Mouse (Mus musculus): ENCODE measurements around the gene Eif3f. TPM values are rescaled to one million over a fixed set of nuclear protein-coding genes. Genes with fewer than 3 reads are reported as not detected.
A peak's percentile ranks its signal among the peaks of the same experiment; 100 is the strongest.

Gene Eif3f
- polyA plus RNA-seq (2012; rRNA removed): 161 and 309 TPM in 2 replicates

DNA sequence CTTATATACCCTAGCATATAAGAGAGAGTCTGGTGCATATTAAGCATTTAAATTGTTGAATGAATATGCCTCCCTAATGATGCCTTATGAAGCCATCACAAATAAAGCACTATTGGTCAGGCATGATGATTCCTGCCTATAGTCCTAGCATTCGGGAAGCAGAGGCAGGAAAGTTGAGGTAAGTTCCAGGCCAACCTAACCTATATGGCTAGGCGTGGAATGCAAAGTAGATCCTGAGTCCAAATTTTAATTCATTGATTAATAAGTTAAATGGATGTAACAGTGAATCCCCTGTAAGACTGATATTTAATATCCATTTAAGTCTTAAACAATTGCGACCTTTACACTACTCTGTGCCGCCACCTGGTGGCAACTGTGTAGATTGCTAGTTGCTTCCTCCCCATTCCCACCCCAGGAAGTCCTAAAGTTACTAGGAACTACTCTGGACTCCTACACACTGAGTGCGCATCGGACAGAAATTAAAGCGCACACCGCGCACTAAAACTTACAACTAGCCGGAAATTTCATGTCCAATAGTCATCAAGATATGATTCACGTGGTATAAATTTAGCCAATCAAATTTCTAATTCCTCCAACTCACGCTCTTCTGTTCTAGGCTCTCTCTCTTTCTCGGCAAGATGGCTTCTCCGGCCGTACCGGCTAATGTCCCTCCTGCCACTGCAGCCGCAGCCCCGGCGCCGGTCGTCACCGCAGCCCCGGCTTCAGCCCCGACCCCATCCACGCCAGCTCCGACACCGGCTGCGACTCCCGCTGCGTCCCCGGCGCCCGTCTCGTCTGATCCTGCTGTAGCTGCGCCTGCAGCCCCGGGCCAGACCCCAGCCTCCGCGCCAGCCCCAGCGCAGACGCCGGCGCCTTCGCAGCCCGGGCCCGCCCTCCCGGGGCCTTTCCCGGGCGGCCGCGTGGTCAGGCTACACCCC lies at the start of gene Eif3f:
Gene Eif3f, plus strand, starts transcription at position 624 of the 938 bp plus-strand sequence.
- peak within 1 kb of the TSS; percentile 100 for H3K4me3 ChIP-seq (ENCODE audit: control insufficient read depth, insufficient read depth, low read length)
- H3K27me3 ChIP-seq (ENCODE audit: control insufficient read depth, insufficient read depth, low read length): no peaks in the 10 kb centered on the region
- TF ChIP-seq CTCF (IDR thresholded peaks at IDR 0.05; ENCODE audit: borderline replicate concordance, control insufficient read depth, extremely low read depth, insufficient read depth, low read length, poor library complexity) (no peak), POLR2A (IDR thresholded peaks at IDR 0.05; ENCODE audit: control insufficient read depth, extremely low read depth, insufficient read depth, low read length, poor library complexity) (peak; percentile 53; the same call in 1 of the 2 replicates)
- H3K4me1 ChIP-seq (replicated peaks; ENCODE audit: control insufficient read depth, insufficient read depth, low read length): peaks cover 11% of the 10 kb centered on the region
- peak; percentile 93 for DNase-seq
- no peak within 1 kb of the TSS; the same call in 1 of the 2 replicates for H3K27ac ChIP-seq (ENCODE audit: control insufficient read depth, insufficient read depth, low read length)
- WGBS: 2% methylated on average over 50 of the region's 50 CpGs
- H3K36me3 ChIP-seq (ENCODE audit: control insufficient read depth, insufficient read depth, low read length): peaks cover 13% of the 10 kb centered on the region

GRCm38 (mm10) chr7:108884906-108885305 lies 49.3 kb upstream of the Eif3f start, which contains the start of gene Olfr518:
Olfr518 (minus strand) TSS chr7:108885006.
- 82% methylated on average over 4 of the region's 4 CpGs for WGBS
- no peak within 1 kb of the TSS for H3K27ac ChIP-seq (ENCODE audit: control insufficient read depth, insufficient read depth, low read length)
- H3K4me1 ChIP-seq (replicated peaks; ENCODE audit: control insufficient read depth, insufficient read depth, low read length): no peaks in the 10 kb centered on the region
- no peaks in the 10 kb centered on the region for H3K36me3 ChIP-seq (ENCODE audit: control insufficient read depth, insufficient read depth, low read length)
- H3K4me3 ChIP-seq (ENCODE audit: control insufficient read depth, insufficient read depth, low read length): no peak within 1 kb of the TSS
- DNase-seq: no peak
- no peak for TF ChIP-seq POLR2A (IDR thresholded peaks at IDR 0.05; ENCODE audit: control insufficient read depth, extremely low read depth, insufficient read depth, low read length, poor library complexity)
- no peaks in the 10 kb centered on the region for H3K27me3 ChIP-seq (ENCODE audit: control insufficient read depth, insufficient read depth, low read length)

- no peak for DNase-seq
- H3K36me3 ChIP-seq (ENCODE audit: control insufficient read depth, insufficient read depth, low read length): no peaks in the 10 kb centered on the region
- 93% methylated on average over 5 of the region's 5 CpGs for WGBS
- H3K27me3 ChIP-seq (ENCODE audit: control insufficient read depth, insufficient read depth, low read length): no peaks in the 10 kb centered on the region
- H3K27ac ChIP-seq (ENCODE audit: control insufficient read depth, insufficient read depth, low read length): no peak within 1 kb of the TSS
- H3K4me3 ChIP-seq (ENCODE audit: control insufficient read depth, insufficient read depth, low read length): no peak within 1 kb of the TSS
- TF ChIP-seq POLR2A (IDR thresholded peaks at IDR 0.05; ENCODE audit: control insufficient read depth, extremely low read depth, insufficient read depth, low read length, poor library complexity) (no peak), CTCF (IDR thresholded peaks at IDR 0.05; ENCODE audit: borderline replicate concordance, control insufficient read depth, extremely low read depth, insufficient read depth, low read length, poor library complexity) (no peak)
- H3K4me1 ChIP-seq (replicated peaks; ENCODE audit: control insufficient read depth, insufficient read depth, low read length): no peaks in the 10 kb centered on the region
Observed at GRCm38 (mm10) chr7:108894320-108894719, 39.9 kb upstream of the Eif3f start, which contains the start of gene Olfr519. Olfr519 (minus strand) TSS chr7:108894420.

DNA sequence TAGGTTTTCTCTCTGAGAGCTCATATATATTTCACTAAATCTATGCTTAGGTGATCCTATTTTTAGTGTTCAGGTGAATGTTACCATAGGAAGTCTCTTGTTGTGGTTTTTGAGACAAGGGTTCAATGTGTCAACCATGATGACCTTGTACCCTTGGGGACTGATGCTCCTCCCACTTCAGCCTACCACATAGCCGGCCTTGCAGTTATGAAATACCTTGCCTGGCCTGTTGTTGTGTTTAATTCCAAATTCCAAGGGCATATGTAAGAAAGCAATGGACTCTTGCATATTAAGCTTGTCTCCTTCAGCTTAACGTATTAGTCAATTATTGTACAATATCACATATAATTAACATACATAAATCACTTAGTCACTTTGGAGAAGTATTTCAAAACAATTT lies 30.2 kb upstream of the Eif3f start:
- Histone ChIP-seq H3K36me3 (ENCODE audit: control insufficient read depth, insufficient read depth, low read length) (no peaks in the 10 kb centered on the region), H3K4me1 (replicated peaks; ENCODE audit: control insufficient read depth, insufficient read depth, low read length) (no peaks in the 10 kb centered on the region), H3K4me3 (ENCODE audit: control insufficient read depth, insufficient read depth, low read length) (no peak overlapping the region), H3K27me3 (ENCODE audit: control insufficient read depth, insufficient read depth, low read length) (no peaks in the 10 kb centered on the region), H3K27ac (ENCODE audit: control insufficient read depth, insufficient read depth, low read length) (no peak overlapping the region)
- TF ChIP-seq POLR2A (IDR thresholded peaks at IDR 0.05; ENCODE audit: control insufficient read depth, extremely low read depth, insufficient read depth, low read length, poor library complexity): no peak
- no peak for TF ChIP-seq CTCF (IDR thresholded peaks at IDR 0.05; ENCODE audit: borderline replicate concordance, control insufficient read depth, extremely low read depth, insufficient read depth, low read length, poor library complexity)
- no peak for DNase-seq
- 90% methylated on average over 2 of the region's 2 CpGs for WGBS

DNA sequence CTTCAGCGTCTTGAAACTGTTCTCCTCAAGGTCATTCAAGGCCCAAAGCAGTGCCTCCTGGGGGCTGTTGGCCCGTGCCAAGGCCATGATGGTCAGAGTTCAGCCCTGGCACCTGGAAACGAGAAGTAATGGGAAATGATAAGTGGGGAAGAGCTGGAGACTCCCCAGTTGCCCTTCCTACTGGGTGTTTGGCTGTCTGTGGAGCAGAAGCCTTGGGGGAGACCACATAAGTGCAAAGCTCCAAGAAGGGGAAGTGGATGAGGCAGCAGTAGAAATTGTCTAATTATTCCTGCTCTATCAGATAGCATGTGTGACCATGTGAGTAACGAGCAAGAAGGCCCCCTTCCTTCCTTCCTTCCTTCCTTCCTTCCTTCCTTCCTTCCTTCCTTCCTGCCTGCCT lies 7.2 kb upstream of the Eif3f start:
- H3K27me3 ChIP-seq (ENCODE audit: control insufficient read depth, insufficient read depth, low read length): no peaks in the 10 kb centered on the region
- no peak overlapping the region for H3K4me3 ChIP-seq (ENCODE audit: control insufficient read depth, insufficient read depth, low read length)
- no peaks in the 10 kb centered on the region for H3K36me3 ChIP-seq (ENCODE audit: control insufficient read depth, insufficient read depth, low read length)
- TF ChIP-seq CTCF (IDR thresholded peaks at IDR 0.05; ENCODE audit: borderline replicate concordance, control insufficient read depth, extremely low read depth, insufficient read depth, low read length, poor library complexity): no peak
- TF ChIP-seq POLR2A (IDR thresholded peaks at IDR 0.05; ENCODE audit: control insufficient read depth, extremely low read depth, insufficient read depth, low read length, poor library complexity): no peak
- no peak overlapping the region for H3K27ac ChIP-seq (ENCODE audit: control insufficient read depth, insufficient read depth, low read length)
- H3K4me1 ChIP-seq (replicated peaks; ENCODE audit: control insufficient read depth, insufficient read depth, low read length): no peaks in the 10 kb centered on the region
- WGBS: 50% methylated on average over 4 of the region's 4 CpGs
- DNase-seq: no peak

GRCm38 (mm10) chr7:108928280-108929188 lies 5.7 kb upstream of the Eif3f start:
- 95% methylated on average over 11 of the region's 11 CpGs for WGBS
- Histone ChIP-seq H3K27me3 (ENCODE audit: control insufficient read depth, insufficient read depth, low read length) (no peaks in the 10 kb centered on the region), H3K36me3 (ENCODE audit: control insufficient read depth, insufficient read depth, low read length) (no peaks in the 10 kb centered on the region), H3K27ac (ENCODE audit: control insufficient read depth, insufficient read depth, low read length) (no peak overlapping the region), H3K4me1 (replicated peaks; ENCODE audit: control insufficient read depth, insufficient read depth, low read length) (no peaks in the 10 kb centered on the region), H3K4me3 (ENCODE audit: control insufficient read depth, insufficient read depth, low read length) (no peak overlapping the region)
- no peak for TF ChIP-seq CTCF (IDR thresholded peaks at IDR 0.05; ENCODE audit: borderline replicate concordance, control insufficient read depth, extremely low read depth, insufficient read depth, low read length, poor library complexity)
- TF ChIP-seq POLR2A (IDR thresholded peaks at IDR 0.05; ENCODE audit: control insufficient read depth, extremely low read depth, insufficient read depth, low read length, poor library complexity): no peak
- no peak for DNase-seq

Data from thymus, adult 2 months (tissue).